Mouse (Mus musculus) heart, adult 2 months (tissue): ENCODE measurements at regions not wholly inside any gene's neighbourhood (a gene's known extent, or its start where the extent isn't known, plus 50 kb on each side); places are given as distances from the start of the nearest gene placed in this dataset.

Experiments
- CTCF ChIP-seq: fragments of 200-600 bp; IDR thresholded peaks from 2 replicates; pipeline ENCODE4 v1.8.1; 2022; ENCODE audit warnings: antibody characterized with exemption, mild to moderate bottlenecking, moderate library complexity
- POLR2A ChIP-seq: fragments of 200-500 bp; IDR thresholded peaks from 2 replicates; pipeline ENCODE4 v1.6.1; 2011; ENCODE audit warnings: mild to moderate bottlenecking, low read depth, low read length, control low read depth; ENCODE audit not compliant: insufficient read depth

- TF ChIP-seq POLR2A (no peak), CTCF (no peak)
These were observed 240.1 kb upstream of the Zeb2 start for GRCm38 (mm10) chr2:45357266-45357665.
